Mouse (Mus musculus): ENCODE measurements around the gene Gm48552.

Gene Gm48552

DNA sequence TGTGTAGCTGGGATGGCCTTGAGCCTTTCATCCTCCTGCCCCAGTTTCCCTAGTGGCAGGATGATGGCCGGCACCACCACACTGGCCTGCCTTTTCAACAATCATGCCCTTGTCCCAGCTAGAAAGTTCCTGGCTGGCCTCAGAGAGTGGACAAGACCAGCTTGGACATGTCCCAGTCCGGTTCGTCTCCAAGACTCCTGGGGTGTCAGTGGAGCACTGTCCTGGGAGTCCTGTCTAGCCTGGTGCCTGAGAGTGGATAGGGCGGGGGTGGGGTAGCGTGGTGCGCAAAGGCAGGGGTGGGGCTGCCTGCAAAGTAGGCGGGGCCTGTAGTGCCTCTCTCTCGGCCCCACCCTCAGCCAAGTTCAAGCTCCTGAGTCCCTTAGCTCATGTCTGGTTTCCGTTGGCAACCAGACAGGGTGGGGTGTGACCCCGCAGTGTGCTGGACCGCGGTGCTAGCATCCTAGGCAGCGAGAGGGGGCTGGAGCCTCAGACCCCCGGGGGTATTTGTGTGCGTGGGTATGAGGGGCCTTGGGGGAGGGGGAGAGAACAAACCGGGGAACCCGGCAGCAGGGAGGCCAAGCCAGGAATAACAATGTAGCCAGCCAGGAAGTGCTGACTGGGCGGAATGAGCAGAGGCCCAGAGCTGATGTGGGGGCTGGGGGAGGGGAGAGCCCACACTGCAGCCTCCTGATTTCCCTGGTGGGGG, 12.9 kb downstream of the Gm48552 start:
- in situ Hi-C loops (cut with MboI; ENCODE audit: unreplicated experiment in 2 of 2): loop anchor here in 1 of 2 experiments (10.0 kb wide), 1 partner anchor 773 kb away; no protein-coding TSS in a partner anchor

DNA sequence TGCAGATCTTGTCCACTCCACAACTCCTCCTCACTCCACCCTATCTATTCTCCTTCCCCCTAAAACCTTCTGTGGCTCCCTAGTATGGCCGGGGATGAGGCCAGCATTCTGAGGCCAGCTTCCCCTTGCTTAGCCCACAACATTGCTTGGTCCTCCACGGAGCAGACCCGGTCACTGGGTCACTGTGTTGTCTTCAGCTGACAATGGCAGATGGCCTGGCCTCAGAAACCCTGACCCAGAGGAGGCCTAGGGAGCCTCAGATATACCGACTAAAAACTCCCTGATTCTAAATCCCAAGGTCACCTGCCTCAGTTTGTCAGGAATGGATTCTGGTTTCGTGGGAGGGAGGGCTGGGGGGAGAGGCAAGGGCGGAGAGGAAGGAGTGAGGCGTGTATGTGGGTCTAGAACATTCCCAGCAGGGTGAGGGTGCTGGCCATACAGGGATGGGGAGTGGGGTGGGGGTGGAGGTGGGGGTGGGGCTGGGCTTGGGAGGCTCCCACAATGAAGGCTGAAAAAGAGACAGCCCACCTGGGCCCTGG, 13.5 kb downstream of the Gm48552 start:
- in situ Hi-C loops (cut with MboI; ENCODE audit: unreplicated experiment in 2 of 2): loop anchor here in 1 of 2 experiments (10.0 kb wide), 1 partner anchor 773 kb away; no protein-coding TSS in a partner anchor

DNA sequence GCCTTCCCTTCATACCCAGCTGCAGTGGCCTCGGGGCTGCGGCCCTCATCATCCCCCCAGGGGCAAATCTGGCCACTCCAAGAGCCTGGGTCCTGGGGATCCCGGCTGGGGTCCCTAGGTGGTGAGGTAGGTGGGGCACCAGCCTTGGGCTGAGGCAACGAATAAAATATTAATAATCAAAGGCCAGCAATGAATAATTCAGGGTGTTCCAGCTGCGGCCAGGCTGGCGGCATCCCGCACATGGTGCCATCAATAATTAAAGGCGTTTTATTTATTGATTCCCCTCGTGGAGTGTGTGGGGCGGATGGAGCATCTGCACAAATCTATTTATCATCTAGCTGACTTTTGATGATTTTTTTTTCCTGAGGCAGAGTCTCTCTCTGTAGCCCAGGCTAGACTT, 14.7 kb downstream of the Gm48552 start:
- in situ Hi-C loops (cut with MboI; ENCODE audit: unreplicated experiment in 2 of 2): loop anchor here in 1 of 2 experiments (10.0 kb wide), 1 partner anchor 771 kb away; no protein-coding TSS in a partner anchor

DNA sequence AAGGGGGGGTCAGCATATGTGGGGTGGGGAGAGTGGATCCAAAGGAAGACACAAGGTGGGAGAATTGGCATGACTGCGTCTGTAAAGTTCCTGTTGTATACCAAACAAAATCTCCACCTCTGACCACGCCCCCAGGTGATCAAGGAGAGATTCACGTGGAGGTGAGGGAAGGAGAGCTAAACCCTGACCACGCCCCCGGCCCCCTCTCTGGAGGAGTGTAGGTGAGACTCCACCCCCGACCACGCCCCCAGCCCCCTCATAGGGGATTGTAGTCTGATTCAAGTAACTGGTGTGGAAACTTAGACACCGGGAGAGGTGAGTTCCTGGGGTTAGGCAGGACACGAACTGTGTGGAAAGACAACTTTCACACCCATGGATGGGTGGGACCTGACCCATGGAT, 15.3 kb downstream of the Gm48552 start:
- in situ Hi-C loops (cut with MboI; ENCODE audit: unreplicated experiment in 2 of 2): loop anchor here in 1 of 2 experiments (10.0 kb wide), 1 partner anchor 771 kb away; no protein-coding TSS in a partner anchor

DNA sequence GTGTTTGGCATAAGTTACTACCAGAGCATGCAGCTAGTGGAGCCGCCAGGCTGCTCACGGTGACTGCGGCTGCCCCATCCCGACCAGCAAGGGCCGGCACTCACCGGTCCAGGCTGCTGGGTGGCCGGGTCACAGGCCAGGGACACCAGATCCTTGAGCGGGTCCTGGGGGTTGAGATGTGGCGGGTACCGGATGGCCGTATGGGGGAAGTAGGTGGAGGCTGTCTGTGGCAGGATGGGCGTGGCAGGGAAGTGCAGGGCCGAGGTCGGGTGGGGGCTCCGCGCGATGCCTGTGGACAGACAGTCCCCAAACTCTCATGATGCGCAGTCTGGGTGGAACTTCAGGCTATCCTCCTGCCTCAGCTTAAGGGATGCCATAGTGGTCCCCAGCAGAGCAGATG, 15.9 kb downstream of the Gm48552 start:
- in situ Hi-C loops (cut with MboI; ENCODE audit: unreplicated experiment in 2 of 2): loop anchor here (5.0 to 10.0 kb wide), 2 partner anchors 38 to 770 kb away; no protein-coding TSS in a partner anchor

DNA sequence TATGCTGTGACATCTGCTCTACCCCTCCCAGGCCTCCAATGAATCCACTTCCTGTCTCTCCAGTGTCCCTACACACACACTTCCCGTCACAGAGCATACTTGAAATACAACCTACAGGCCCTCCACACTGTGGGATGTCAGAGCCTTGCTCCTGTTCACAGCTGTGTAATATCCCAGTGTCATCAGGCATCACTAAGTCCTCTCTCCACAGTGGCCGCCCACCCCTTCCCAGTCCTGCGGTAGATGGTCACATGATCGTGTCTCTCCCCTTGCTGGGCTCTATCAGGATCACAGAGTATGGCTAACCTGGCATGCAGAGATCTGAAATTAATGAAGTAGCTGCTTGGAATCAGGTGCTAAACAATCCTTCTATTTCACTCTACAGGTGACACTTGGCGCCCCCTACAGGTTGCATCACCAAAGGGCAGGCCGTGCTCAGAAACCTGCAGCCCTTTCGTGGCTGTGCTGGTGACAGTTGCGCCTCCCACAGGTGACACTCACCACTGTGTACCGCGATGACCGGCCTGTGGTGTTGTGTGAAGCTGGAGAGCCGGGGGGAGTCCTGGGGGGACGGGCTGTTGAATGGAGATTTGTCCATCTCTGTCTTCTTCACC, 16.9 kb downstream of the Gm48552 start:
- in situ Hi-C loops (cut with MboI; ENCODE audit: unreplicated experiment in 2 of 2): loop anchor here (5.0 to 10.0 kb wide), 2 partner anchors 37 to 769 kb away; no protein-coding TSS in a partner anchor

DNA sequence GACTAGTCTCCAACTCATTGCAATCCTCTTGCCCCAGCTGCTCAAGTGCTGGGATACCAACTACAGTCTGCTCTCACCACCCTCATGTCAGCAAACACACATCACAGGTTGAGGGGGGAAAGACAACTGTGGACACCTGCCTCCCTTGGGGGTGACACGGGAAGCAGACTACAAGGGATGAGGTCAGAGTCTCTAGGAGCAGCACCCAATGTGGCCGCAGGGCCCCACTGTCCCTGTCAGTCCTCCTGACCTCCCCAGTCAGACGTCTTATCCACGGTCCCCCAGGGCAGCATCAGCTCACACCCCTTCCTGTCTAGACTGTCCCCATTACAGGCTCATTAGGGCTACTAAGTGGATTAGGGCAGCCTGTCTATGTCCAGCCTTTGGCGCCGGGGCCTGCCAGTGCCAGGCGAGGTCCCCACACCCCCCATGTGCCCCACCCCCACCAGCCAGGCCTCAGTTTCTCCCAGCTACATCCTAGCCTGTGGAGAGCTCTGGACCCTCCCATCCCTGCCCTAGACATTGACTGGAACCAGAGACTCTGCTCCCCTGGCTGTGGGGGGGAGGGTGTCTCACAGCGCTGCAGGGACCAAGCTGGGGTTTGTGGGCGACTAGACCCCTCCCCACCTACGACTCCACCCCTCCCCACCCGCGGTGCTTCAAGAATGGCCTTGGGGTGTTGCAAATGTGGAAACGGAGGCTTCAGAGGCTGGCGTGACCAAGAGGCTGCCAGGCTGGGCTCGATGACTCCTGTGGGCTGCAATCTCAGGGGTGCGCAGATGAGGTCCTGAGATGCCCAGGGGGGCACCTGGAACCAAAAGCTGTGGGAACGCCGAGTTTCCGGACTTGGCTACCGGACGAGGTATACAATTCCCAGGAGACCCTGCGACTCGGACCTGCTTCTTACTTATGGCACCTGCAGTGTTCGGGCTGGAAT, 18.0 kb downstream of the Gm48552 start:
- in situ Hi-C loops (cut with MboI; ENCODE audit: unreplicated experiment in 2 of 2): loop anchor here (5.0 to 10.0 kb wide), 2 partner anchors 36 to 768 kb away; no protein-coding TSS in a partner anchor

DNA sequence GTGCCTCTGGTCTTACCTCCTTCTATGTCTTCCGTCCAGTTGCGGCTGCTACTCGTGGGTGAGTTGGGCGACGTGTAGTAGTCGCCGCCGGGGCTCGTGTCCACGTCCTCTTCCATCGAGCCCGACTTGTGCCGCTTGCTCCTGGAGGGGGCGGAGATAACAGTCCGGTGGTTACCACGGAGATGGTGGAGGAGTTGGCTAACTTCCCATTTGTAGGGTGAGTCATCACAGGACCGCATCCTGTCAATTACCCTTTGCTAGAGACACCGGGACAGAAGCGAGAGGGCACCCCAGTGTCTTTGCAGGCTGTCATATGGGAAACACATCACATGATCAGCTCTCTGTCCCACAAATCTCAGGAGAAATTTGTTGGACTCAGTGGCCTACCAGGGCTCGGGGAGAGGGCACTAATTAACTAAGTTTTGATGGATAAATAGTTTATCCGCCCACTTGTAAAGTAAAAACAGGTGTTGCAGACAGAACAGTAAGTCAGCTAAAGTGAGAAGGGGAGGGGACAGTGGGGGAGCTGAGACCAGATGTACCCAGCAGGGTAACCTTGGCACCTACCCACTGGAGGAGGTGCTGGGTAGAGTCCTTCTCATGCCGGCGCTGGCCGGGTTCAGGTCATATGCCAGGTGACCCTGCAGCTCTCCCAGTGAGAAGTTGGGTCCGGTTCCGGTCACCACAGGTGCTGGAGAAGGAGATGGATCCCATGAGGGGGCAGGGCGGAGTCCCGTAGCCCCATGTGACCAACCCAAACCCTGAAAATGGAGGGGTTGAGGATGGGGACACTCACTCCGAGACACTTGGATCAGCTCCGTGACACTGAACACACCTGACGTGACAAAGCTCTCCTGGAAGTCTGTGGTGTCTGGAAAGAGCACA, 19.0 kb downstream of the Gm48552 start:
- in situ Hi-C loops (cut with MboI; ENCODE audit: unreplicated experiment in 2 of 2): loop anchor here (5.0 to 10.0 kb wide), 2 partner anchors 35 to 767 kb away; no protein-coding TSS in a partner anchor

DNA sequence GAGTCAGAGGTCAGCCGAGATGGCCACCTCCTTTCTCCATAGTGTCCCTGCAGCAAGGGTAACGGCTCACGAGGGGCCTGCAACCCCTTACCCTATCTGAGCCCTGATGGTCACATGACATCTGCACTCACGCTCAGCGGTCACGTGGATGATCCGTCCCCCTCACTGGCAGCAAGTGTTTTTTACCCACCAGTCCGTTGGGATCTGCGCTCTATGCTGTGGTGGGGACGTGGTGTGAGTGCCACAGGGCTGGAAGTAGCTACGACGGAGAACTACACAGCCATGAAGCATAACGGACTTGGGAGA, 19.6 kb downstream of the Gm48552 start:
- in situ Hi-C loops (cut with MboI; ENCODE audit: unreplicated experiment in 2 of 2): loop anchor here (5.0 to 10.0 kb wide), 2 partner anchors 34 to 766 kb away; no protein-coding TSS in a partner anchor

DNA sequence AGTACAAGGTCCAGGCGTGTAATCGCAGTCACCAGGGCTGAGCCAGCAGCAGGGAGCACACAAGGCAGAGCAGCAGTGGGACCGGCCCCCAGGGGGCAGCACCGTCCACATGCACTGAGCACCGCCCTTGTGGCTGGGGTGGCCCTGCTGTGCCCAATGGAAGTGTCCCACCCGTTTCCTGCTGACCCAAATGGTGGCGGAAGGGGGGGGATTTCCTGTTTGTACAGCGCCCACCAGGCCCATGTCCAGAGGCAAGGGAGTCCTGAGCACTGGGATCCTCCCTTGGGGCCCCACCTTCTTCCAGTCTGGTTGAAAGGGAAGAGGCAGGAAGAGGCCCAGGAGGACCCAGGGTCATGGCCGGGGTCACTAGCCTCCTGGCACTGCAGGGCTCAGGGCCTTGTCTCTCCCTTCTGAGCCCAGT, 20.1 kb downstream of the Gm48552 start:
- in situ Hi-C loops (cut with MboI; ENCODE audit: unreplicated experiment in 2 of 2): loop anchor here (5.0 to 10.0 kb wide), 2 partner anchors 33 to 766 kb away; no protein-coding TSS in a partner anchor

DNA sequence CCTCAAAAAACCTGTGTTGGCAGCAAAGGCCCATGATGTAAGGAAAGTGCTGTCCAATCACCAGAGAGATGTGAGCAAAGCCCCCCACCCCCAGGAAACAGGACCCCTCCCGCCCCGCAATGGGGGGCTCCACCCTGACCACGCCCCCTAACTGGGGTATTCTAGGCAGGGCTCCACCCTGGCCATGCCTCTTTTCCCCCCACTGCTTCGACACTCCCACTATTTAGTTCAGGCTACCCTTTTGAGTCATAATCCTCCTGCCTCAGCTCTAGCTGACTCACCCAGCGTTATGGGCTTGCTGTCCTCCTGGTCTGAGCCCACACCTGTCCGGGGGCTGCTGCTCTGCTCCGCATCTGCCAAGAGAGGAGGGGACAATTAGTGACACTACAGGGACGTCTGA, 20.5 kb downstream of the Gm48552 start:
- in situ Hi-C loops (cut with MboI; ENCODE audit: unreplicated experiment in 2 of 2): loop anchor here (5.0 to 10.0 kb wide), 2 partner anchors 33 to 765 kb away; no protein-coding TSS in a partner anchor

DNA sequence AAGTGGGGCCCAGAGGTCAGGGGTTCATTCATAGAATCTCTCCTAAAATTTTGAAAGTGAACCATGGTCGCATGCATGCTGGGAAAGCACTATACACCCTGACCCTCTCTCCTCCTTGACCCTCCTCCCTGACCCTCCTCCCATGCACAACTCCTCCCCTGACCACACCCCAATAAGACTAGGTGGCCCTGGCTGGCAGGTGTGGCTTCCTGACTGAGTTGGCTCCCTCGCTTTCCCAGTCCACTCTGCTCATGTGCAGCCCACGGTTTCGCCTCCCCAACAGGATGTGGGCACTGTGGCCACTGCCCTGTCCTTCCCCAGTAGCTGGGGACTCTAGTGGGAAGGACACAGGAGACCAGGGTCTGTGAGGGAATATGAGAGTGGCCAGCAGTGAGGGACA, 21.5 kb downstream of the Gm48552 start:
- in situ Hi-C loops (cut with MboI; ENCODE audit: unreplicated experiment in 2 of 2): no loop called here

DNA sequence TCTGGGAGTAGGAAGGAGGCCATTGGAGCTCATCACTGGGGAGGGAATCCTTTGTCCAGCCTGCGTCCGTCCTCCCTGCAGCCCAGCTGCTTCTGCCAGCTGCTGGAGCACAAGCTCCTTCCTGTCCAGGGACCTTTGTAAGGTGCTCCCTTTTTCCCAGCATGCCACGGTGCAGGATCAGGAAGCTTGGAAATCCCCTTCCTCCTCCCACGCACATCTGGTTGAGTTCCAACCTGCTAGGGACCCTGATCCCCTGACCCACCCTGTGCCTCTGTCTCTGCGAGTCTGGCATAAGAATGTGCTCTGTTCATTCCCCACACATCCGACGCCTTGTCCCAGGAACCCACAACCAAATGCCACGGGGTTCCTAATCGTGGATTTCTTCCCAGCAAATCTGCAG, 22.2 kb downstream of the Gm48552 start:
- in situ Hi-C loops (cut with MboI; ENCODE audit: unreplicated experiment in 2 of 2): no loop called here

DNA sequence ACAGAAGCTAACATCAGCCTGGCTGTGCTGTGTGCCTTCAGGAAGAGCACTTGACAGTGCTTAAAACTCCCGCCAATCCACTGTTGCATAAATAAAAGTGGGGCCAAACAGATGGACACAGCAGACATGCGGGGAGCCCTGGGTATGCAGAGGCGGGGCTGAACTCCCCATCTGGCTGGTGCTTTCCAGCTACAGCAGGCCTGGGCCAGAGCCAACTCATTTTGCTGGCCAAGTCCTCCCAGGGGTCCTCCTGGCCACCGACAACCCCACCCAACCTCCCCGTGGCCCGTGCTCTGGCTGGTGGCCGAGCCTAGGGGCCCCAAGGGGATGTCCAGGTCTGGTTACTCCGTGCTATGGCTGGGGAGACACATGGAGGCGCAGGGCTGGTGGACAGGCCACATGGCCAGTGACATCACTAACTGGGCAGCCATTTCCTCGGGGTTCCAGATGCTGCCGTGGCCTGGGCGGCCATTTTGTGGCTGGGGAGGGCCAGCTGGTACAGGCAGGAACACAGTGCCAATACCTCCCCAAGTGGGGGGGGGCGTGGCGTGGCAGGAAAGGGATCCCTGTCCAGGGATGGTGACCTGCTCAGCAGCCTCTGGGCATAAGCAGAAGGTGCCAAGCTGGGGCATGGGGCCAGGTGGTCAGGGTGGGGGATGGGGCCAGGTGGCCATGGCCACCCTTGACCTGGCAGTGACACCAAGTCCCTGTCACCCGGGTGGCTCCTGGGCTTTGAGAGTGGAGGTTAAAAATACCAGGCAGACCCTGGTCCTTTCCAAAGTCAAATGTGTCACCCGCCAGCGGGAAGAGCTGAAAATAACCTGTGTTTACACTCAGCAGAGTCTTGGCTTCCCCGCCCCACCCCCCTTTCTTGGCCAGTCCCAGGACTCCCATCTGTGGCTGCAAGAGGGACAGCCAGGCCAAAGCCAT, 22.9 kb downstream of the Gm48552 start:
- in situ Hi-C loops (cut with MboI; ENCODE audit: unreplicated experiment in 2 of 2): no loop called here

DNA sequence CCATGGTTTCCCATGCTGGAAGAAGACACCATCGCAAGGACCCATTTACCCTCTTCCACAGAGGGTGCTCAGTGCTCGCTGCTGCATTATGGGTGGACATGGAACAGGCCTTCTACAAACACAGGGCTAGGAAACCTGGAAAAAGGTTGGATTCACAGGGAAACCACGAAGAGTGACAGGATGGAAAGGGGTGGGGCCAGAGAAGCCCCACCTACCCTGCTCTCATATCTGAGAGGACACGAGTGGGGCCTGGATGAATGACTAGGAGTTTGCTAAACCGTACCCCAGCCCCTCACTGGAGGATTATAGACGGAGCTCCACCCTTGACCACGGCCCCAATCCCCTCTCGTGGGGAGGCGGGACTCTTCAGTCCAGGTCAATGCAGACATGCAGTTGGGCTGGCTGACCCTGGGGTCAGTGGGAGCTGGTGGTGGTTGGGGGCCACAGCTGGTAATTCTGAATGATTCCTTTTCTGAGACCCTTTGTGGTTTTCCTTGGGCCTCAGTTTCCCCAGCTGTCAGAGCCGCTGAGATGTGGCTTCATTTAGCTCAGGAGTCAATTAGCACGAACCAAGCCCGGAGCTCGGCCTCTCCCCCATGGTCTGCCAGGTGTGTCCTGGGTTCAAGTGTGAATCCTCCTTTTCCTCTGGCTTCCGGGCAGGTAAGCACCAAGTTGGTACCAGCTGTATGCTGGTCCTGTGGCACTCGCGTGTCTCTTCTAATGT, 23.9 kb downstream of the Gm48552 start:
- in situ Hi-C loops (cut with MboI; ENCODE audit: unreplicated experiment in 2 of 2): no loop called here

DNA sequence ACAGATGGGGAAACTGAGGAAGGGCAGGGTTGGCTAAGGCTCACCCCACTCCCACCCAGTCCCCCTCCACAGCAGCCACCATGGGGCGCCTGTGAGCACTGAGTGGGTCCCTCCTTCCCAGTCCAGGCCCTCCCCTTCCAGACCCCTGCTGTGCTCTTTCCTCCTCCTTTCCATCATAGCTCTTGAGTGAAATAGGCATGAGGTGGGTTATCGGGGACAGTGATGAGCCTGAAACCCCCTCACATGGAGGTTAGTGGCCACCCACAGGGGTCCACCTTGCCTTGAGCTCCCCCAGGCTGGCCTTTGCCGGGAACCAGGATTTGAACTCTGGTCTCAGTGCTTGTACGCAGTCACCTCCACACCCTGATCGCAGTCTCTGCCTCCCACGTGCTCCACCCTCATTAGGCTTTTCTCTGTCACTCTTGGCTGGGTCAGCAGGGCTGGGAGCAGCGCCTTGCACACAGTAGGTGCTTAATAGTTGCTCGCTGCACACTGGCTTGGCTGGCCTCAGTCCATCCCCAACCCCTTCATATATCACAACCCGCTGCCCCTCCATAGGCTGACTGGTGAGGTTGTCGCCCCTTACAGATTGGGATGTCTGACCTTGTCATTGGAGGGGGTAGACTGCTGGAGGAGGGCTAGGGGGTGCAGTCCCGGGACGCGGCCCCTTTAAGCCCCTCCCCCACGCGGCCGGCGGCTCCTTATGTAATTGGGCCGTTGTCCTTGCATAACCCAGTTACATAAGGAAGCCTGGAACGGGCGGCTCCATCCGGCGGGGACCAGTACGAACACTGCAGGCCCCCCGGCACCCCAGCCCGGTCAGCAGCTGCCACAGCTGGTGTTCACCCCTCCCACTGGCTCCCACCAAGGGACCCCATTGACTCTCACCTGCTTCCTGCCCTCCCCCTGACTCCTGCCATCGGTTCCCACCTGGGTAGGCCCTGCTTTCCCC, 24.8 kb downstream of the Gm48552 start:
- in situ Hi-C loops (cut with MboI; ENCODE audit: unreplicated experiment in 2 of 2): no loop called here

All from v-Abl transformed pro-B cells (cell line).